Mouse (Mus musculus) left cerebral cortex, adult 9 months (tissue): ENCODE measurements at regions not wholly inside any gene's neighbourhood (a gene's known extent, or its start where the extent isn't known, plus 50 kb on each side); places are given as distances from the start of the nearest gene placed in this dataset.

ENCODE experiments used
- DNase-seq, 2 experiments: peaks; one replicate each; pipeline ENCODE4 v3.0.0; 2022; ENCODE audit warnings: low spot score in 2 of 2

- no peak for DNase-seq
These were observed 1058.0 kb downstream of the Pla2g4a start for GRCm38 (mm10) chr1:148903093-148903492.

DNA sequence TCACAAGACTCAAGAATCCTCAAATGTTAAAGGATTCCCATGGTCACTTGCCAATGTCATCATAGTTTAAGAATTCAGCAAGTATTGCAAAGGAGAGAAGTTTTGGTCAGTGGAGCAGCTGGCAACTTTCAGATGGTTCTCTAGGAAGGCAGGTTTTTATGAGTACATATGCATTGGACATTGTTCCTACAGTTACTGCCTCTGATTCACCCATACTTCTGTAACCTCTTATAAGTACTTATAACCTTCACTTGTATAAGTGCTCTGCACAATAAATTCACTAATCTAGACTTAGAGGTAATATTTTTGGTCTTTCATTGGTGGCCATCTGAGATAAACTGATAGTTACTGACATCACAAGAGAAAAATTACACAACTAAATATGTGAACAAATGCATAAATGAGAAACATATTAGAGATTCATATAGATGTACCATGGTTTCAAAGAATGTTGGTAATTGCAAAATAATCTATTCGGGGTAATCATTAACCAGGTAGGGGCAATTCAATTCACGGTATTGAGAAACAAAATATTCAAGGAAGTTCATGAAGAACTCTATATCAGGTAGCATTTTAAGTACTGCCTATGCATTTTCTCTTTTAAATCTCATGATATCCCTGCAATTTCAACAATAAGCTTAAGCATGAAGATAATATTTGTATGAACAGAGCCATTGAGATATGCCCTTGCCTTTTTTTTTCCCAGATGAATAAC is 1059.6 kb downstream of the Pla2g4a start:
- DNase-seq: no peak

DNA sequence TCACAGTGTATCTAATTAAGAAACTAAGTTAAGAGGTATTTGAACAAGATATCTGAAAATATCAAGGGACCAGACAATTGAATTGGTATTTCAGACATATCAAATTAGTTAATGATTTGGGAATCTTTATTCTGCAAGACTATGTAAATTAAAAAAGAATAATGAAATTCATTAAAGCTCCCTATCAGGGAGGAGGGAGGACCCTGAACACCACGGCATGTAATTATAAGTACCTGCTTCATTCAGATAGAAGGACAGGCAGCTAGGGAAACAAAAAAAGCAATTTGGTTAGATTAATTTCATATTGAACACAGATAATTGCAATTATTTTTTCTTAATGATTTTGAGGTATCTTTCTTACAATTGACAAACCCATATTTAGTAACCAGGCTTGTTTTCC is 1090.3 kb downstream of the Pla2g4a start:
- no peak for DNase-seq

DNA sequence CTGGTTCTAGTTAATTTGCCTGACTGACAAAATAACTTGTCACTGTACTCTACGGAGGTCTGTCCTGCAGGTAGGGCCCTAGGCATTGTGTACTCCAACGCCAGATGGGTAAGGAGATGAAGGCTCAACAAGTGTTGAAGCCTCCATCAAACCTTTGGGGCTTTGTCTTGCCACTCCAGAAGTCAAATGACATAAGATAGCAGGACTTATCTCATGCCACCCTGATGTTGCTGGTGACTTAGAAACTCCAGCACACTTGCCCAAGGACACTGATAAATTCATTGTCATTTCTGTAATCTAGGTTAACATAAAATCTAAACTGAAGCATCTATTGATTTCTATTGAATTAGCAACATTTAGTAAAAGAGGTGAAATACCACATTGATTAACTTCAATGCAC is 1097.5 kb downstream of the Pla2g4a start:
- DNase-seq: no peak

DNA sequence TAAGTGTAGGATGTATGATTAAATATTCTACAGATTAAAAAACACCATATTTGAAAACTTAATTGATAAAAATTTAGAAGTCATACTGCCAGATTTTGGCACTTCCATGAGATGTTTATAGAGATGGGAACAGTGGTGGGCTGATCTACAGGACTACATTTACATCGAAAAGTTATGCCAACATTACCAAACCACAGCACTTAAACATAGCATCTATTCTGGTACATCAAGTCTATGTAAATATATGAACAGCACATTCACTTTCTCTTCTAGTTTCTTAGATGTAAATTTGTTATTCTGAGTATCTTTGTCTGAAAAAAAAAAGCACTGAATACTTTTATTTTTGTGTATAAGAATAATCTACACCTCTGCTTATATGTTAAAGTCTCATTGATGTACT is 1108.1 kb downstream of the Pla2g4a start:
- DNase-seq: no peak

GRCm38 (mm10) chr1:148846595-148846994 is 1114.5 kb downstream of the Pla2g4a start:
- no peak for DNase-seq

DNA sequence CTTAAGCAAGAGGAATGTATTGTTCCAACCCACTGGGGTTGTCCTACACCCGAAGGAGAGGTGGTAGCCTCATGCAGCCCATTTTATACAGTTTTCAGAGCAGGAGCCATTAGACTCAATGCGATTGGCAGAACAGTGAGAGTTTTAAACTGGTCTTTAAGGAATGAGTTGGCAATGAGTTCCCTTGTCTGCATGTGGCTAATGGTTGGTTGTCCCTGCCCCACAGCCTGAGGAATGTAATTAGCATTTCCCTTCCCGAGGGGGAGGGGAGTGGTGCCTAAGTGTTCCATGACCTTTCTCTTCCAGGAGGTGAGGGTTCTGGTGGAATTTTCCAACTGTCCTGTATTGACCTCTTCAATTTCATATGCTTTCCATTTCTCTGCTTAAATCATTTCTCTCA is 1137.9 kb downstream of the Pla2g4a start:
- DNase-seq: no peak

DNA sequence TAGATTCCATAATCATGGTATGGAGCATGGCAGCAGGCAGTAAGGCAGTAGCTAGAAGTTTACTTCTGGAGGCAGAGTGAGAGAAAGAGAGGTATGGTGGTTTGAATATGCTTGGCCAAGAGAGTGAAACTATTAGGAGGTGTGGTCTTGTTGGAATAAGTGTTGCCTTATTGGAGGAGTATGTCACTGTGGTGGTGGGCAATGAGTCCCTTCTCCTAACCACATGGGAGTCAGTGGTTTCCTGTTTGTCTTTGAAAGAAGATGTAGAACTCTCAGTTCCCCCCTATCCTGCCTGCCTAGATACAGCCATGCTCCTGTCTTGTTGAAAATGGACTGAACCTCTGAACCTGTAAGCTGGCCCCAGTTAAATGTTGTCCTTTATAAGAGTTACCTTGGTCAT is 1152.4 kb downstream of the Pla2g4a start:
- no peak for DNase-seq

GRCm38 (mm10) chr1:148797110-148797509 is 1164.0 kb downstream of the Pla2g4a start:
- DNase-seq: no peak

DNA sequence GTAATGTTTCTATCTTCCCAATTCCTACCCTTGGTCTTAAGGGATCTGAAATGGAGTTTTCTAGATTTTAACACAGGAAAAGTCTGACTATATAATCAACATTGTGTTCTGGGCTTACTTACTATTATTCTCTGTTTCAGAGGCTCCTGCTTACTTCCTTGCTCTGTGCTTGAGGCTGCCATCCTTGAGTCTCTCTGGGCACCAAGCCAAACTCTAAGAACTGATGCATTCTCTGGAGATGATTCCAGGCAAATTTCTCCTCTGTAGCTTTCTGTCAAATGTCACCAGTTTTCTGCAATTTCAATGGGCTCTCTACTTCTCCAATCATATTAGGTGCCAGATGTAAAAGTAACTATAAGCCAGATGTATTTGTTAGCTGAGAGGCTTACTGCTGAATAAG is 1210.3 kb downstream of the Pla2g4a start:
- DNase-seq: no peak

- DNase-seq: no peak
These were observed 1239.0 kb downstream of the Pla2g4a start for GRCm38 (mm10) chr1:148722106-148722505.

- DNase-seq: no peak
These were observed 1239.7 kb downstream of the Pla2g4a start for GRCm38 (mm10) chr1:148721409-148721808.

GRCm38 (mm10) chr1:148720980-148721379 is 1240.1 kb downstream of the Pla2g4a start:
- DNase-seq: no peak

- no peak for DNase-seq
These were observed 1253.0 kb downstream of the Pla2g4a start for GRCm38 (mm10) chr1:148708084-148708483.

- no peak for DNase-seq
These were observed 1253.4 kb downstream of the Pla2g4a start for GRCm38 (mm10) chr1:148707657-148708056.

DNA sequence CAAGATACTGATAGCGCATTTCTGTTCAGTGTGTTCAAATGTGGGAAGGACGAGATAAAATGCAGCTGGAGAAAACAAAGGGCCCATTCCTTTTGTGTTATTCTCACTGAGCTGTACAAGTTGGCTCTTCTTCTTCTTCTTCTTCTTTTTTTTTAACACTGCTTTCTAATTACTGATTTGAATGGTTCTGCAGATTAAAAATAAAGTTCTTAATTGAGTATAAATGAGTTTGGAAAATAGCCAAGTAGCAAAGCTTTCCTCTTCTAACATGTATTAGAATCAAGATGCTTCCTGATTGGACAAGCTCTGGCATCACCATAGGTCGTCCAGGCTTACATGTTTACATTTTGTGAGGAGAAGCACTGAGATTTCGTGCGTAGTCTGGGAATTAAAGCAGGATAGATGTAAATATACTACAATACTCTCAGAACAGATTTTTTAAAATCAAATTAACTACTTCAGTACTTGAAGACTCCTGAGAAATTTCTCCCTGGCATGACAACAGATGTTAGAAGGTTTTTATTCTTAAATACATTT is 1254.8 kb downstream of the Pla2g4a start:
- DNase-seq: no peak

DNA sequence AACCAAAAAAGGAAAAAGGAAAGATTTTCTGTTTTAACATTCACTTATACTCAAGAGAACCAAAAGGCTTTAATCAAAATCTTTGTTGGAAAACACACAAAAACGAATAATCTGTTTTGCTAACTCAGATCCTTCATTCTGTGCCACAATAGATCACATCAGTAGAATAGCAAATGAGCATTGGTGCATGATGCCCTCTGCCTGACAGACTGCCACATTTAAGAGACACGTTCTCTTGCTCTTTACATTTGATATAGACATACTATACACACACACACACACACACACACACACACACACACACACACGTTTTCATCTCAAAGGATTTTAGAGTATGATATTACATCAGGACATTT is 1260.5 kb downstream of the Pla2g4a start:
- DNase-seq: no peak

DNA sequence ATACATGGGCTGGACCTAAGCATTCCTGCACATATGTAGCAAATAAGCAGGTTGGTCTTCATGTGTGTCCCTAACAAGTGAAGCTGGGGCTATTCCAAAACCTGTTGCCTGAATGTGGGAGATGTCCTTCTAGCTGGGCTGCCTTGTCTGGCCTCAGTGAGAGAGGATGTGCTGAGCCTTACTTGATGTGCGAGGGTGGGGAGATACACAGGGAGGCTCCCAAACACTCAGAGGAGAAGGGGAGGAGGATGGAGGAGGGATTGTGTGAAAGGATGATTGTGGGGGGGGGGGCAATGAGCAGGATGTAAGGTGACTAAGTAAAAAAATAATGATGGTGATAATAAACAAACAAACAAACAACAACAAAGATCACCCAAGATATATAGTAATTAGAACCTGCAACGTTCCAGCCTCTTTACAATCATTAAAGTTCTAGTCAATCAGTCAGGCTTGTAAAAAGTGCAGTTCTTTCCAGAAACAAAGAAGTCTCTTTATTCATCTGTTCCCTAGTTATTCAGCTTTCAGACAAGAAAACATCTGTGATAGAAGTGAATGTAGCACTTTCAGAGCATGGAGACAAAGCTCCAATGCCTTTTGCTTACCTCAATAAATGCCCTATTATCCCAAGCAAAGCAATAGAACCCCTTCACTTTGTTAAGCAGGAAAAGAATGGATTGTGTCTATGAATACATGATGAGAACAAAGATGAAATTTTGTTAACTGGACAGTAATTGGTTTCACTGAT is 1261.1 kb downstream of the Pla2g4a start:
- DNase-seq: no peak

DNA sequence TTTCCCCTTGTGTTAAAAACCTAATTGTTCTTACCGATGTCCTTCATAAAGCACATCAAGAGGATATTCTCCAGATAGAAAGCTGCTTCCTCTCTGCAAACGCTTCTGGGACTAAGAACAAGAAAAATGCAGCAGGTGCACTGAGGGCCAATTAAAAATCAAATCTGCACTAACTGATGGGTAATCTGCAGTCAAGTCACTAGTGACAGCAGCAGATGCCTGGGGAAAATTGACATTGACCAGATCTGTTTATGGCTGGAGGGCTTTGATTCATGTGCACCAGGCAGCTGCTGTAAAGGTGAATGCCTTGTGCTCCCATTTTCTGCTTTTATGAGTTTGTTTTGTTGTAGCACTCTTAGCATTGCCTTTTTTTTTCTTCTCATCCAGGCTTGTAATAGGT is 1271.0 kb downstream of the Pla2g4a start:
- DNase-seq: no peak

GRCm38 (mm10) chr1:148689618-148690017 is 1271.5 kb downstream of the Pla2g4a start:
- DNase-seq: no peak

DNA sequence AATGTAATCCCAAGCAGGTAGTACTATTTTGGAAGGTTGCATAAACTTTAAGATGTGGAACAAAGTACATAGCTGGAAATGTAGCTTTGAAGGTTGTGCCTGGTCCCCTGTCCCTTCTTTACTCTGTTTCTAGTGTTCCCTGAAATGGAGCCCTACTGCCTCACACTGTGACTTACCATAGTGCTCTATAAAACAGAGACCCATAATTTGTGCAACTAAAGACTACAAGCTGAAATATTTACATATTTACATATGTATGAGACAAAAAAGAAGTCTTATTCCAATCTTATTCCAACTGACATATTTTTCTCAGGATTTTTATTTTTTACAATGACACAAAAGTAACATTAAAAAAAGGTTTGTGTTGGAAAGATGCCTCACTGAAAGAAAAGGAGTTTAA is 1285.6 kb downstream of the Pla2g4a start:
- no peak for DNase-seq

DNA sequence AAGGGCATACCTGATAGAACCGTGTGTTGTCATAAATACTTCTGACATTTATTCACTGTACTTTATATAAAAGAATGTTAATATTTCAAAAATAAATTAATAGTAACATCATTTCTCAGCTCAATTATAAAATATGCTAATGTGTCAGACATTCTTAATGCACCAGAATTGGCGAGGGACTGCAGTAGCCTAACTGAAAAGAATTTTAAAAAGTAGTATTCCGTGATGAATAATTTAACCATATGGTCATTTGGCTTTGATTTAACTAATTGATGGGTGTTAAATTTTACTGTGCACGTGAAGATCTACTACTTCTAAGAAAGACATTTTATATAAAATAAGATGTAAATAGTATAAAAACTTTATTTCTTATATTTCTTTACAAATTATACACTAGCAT is 1296.7 kb downstream of the Pla2g4a start:
- DNase-seq: no peak

GRCm38 (mm10) chr1:148656990-148657389 is 1304.1 kb downstream of the Pla2g4a start:
- no peak for DNase-seq
